Mouse (Mus musculus) G1E-ER4 (cell line): ENCODE data around the gene Arid3b. TPM values are rescaled to one million over a fixed set of nuclear protein-coding genes. Genes with fewer than 3 reads are reported as not detected.

Experiments used
- GATA1 ChIP-seq: IDR thresholded peaks from one replicate; pipeline ENCODE4 v1.8.0; 2012; ENCODE audit warnings: low read length, inconsistent platforms
- polyA plus RNA-seq: library from polyadenylated mRNA; stranded (reverse); fragments of >175 nt; gene quantifications from 2 replicates; pipeline ENCODE4 v1.2.3, GENCODE M21; 2012

Gene Arid3b
- polyA plus RNA-seq, 1 experiment: 4.5 TPM

- no peak for TF ChIP-seq GATA1
Observed at GRCm38 (mm10) chr9:57834629-57835417, 1.8 kb downstream of the Arid3b start.

GRCm38 (mm10) chr9:57833762-57834471 lies 2.7 kb downstream of the Arid3b start:
- TF ChIP-seq GATA1: no peak

- no peak for TF ChIP-seq GATA1
Observed at GRCm38 (mm10) chr9:57831267-57832082, 5.1 kb downstream of the Arid3b start.

GRCm38 (mm10) chr9:57829812-57830557 lies 6.6 kb downstream of the Arid3b start:
- TF ChIP-seq GATA1: no peak

- TF ChIP-seq GATA1: no peak
Observed at GRCm38 (mm10) chr9:57823397-57823796, 13.2 kb downstream of the Arid3b start.

DNA sequence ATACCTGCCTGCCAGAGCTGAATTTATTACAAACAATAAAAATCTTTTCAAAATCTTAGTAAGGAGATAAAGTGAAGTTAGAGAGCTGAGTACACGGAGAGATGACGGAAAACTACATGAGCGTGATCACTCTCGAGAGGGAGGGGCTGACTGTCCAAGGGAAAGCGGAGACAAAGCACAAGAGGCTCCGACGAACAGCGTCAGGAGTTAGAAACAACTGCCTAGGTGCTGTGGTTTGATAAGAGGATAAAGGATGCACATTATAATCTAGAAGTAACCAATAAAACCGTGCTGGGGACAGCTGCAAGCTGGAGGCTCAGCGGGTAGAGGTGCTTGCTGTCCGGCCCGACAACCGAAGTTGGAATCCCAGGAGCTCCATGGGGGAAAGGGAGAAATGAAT lies 13.8 kb downstream of the Arid3b start:
- TF ChIP-seq GATA1: no peak

GRCm38 (mm10) chr9:57820186-57821080 lies 16.2 kb downstream of the Arid3b start:
- no peak for TF ChIP-seq GATA1

- TF ChIP-seq GATA1: no peak
Observed at GRCm38 (mm10) chr9:57817220-57817667, 19.3 kb downstream of the Arid3b start.

DNA sequence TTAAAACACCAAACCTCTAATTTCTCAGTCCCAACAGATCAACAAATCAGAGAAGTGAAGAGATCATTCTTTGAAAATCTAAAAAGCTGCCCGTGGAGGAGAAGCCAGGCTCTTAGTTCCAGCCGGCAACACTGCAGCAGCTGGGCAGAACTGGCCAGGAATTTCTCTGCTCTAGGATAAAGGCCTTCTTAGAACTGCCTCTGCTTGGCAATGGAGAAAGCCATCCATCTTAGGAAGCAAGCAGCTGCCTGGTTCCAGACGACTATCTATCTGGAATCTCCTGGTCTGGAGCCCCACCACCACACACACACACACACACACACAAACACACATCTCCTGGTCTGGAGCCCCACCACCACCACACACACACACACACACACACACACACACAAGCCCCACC lies 21.7 kb downstream of the Arid3b start:
- TF ChIP-seq GATA1: no peak

GRCm38 (mm10) chr9:57814014-57814413 lies 22.6 kb downstream of the Arid3b start:
- no peak for TF ChIP-seq GATA1

GRCm38 (mm10) chr9:57811793-57812733 lies 24.5 kb downstream of the Arid3b start:
- TF ChIP-seq GATA1: no peak

DNA sequence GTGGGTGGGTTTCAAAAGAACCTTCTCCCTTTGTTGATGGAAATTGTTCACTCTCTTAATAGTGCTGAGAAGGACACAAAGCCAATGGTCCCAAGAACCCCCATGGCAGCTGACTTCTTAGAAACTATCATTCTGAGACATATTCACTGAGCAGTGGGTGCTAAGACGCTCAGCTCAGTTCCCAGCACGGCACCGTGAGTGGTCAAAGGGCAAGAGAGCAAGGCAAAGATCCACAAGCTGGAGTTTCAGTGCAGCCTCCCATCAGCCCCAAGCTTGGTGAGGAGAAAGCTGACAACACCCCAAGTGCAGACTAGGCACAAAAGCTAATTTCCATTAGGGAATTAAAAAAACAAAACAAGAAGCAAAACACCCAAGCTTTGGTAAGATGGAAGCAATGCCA lies 25.9 kb downstream of the Arid3b start:
- TF ChIP-seq GATA1: no peak

DNA sequence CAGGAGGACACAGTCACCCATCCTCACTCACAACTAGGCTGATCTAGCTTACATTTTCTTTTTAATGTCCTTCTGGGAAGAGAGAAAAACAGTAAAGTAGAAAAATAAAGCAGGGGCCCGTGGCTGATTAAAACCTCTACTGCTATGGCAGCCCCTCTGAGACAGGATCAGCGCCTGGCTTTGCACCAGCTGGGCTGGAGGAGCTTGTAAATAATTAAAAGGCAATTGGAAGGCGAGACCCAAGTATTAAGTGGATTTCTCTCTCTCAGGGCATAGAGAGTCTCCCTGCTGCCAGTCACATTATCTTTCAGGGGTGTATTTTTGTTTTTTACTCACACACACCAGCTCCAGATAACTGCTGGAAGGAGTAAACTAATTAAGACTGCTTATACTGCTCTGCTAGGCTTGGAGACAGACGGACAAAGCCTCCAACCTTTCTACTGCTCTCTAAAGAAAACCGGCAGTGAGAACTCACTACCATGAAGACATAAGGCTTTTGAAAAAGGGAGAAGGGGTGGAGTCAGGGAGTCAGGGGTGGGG lies 27.8 kb downstream of the Arid3b start:
- TF ChIP-seq GATA1: no peak
